Mouse (Mus musculus) heart, postnatal 0 days (tissue): ENCODE results near the gene Ctf2. TPM values are rescaled to one million over a fixed set of nuclear protein-coding genes. Genes with fewer than 3 reads are reported as not detected.
"Not testable (repeated sequence)": the region's sequence is repeated elsewhere in the genome, so short reads cannot be mapped to it uniquely, and the experiment has no call there.

ENCODE experiments used
- ATAC-seq: fragments of 200-750 bp; cut with Nextera tagmentation; 2 replicates; pipeline ENCODE4 v1.8.0; 2017; ENCODE audit warnings: low read depth, moderate number of reproducible peaks, moderate library complexity; ENCODE audit not compliant: insufficient read depth
- DNase-seq: peaks from one replicate; pipeline ENCODE4 v3.0.0-alpha.2; 2016; ENCODE audit warnings: low spot score
- H3K27ac ChIP-seq: fragments of 300-500 bp; sonication (generic); 2 replicates; pipeline ENCODE4 v1.5.1; 2014; ENCODE audit warnings: low read depth, mild to moderate bottlenecking
- H3K27me3 ChIP-seq: fragments of 300-500 bp; sonication (generic); 2 replicates; pipeline ENCODE4 v1.6.1; 2014; ENCODE audit warnings: low read length, mixed read lengths; ENCODE audit not compliant: control insufficient read depth, insufficient read depth
- H3K36me3 ChIP-seq: fragments of 300-500 bp; sonication (generic); replicated peaks from 2 replicates; pipeline ENCODE4 v1.6.1; 2014; ENCODE audit warnings: low read length, mixed read lengths; ENCODE audit not compliant: control insufficient read depth, insufficient read depth
- H3K4me1 ChIP-seq: fragments of 300-500 bp; sonication (generic); 2 replicates; pipeline ENCODE4 v1.6.1; 2014; ENCODE audit warnings: antibody characterized with exemption; ENCODE audit not compliant: control insufficient read depth, insufficient read depth
- H3K4me2 ChIP-seq: fragments of 300-500 bp; sonication (generic); 2 replicates; pipeline ENCODE4 v1.6.1; 2014; ENCODE audit warnings: low read depth, mild to moderate bottlenecking, low read length, moderate library complexity
- H3K4me3 ChIP-seq: fragments of 300-500 bp; sonication (generic); 2 replicates; pipeline ENCODE4 v1.5.1; 2014; ENCODE audit warnings: low read depth, low read length
- H3K9ac ChIP-seq: fragments of 300-500 bp; sonication (generic); replicated peaks from 2 replicates; pipeline ENCODE4 v1.6.1; 2014; ENCODE audit warnings: low read depth, low read length, mixed read lengths
- H3K9me3 ChIP-seq: fragments of 300-500 bp; sonication (generic); replicated peaks from 2 replicates; pipeline ENCODE4 v1.6.1; 2016; ENCODE audit warnings: low read length; ENCODE audit not compliant: control insufficient read depth
- CTCF ChIP-seq: IDR thresholded peaks from 2 replicates; pipeline ENCODE4 v1.5.1; 2016; ENCODE audit warnings: antibody characterized with exemption, control low read depth, low read depth
- EP300 ChIP-seq: IDR thresholded peaks from 2 replicates; pipeline ENCODE4 v1.6.1; 2016; ENCODE audit warnings: antibody characterized with exemption, low read depth
- WGBS: fragments of 180-500 bp; shearing (Covaris S2); extraction: QIAGEN DNeasy Blood & Tissue Kit; methylation state at CpG from one replicate; pipeline ENCODE4 v1.1.7; 2014; 5-methylcytosine and 5-hydroxymethylcytosine counted together
- polyA plus RNA-seq: library from polyadenylated mRNA; unstranded; fragments of >200 nt; fragmentation: Nextera tagmentation; extraction: Ambion mirVana; gene quantifications from 2 replicates; pipeline ENCODE4 v1.2.1, GENCODE M21; 2015
- total RNA-seq: library from RNA; depleted of rRNA; stranded (reverse); fragments of >200 nt; gene quantifications from 2 replicates; pipeline ENCODE4 v1.2.3, GENCODE M21; 2014; ENCODE audit warnings: low replicate concordance

Ctf2 gene
- total and polyA plus RNA-seq, 2 experiments from 2014 or later: not detected

GRCm38 (mm10) chr7:127705706-127706105 is 26.3 kb downstream of the Ctf2 start:
- Histone ChIP-seq H3K9me3 (no peaks in the 10 kb centered on the region), H3K4me1 (peaks cover 14% of the 10 kb centered on the region), H3K27me3 (no peaks in the 10 kb centered on the region), H3K4me3 (no peak overlapping the region), H3K27ac (no peak overlapping the region), H3K9ac (no peak overlapping the region), H3K4me2 (no peak overlapping the region), H3K36me3 (peaks cover 25% of the 10 kb centered on the region)
- TF ChIP-seq CTCF (no peak), EP300 (no peak)
- no peak for ATAC-seq
- no peak for DNase-seq
- WGBS: 76% methylated on average over 4 of the region's 4 CpGs

- no peak for ATAC-seq
These were observed 27.4 kb downstream of the Ctf2 start for GRCm38 (mm10) chr7:127704598-127704997.

GRCm38 (mm10) chr7:127703561-127704178 is 28.3 kb downstream of the Ctf2 start:
- ATAC-seq (no peak), DNase-seq (no peak)
- WGBS: 93% methylated on average over 8 of the region's 8 CpGs
- no peak overlapping the region for H3K4me2 ChIP-seq
- no peak overlapping the region for H3K9ac ChIP-seq
- no peaks in the 10 kb centered on the region for H3K27me3 ChIP-seq
- TF ChIP-seq CTCF (no peak), EP300 (no peak)
- H3K4me1 ChIP-seq: peaks cover 10% of the 10 kb centered on the region
- H3K4me3 ChIP-seq: no peak overlapping the region
- no peaks in the 10 kb centered on the region for H3K9me3 ChIP-seq
- H3K36me3 ChIP-seq: peaks cover 25% of the 10 kb centered on the region
- H3K27ac ChIP-seq: no peak overlapping the region

More at GRCm38 (mm10) chr7:127704598-127704997, 27.4 kb downstream of the Ctf2 start:
- Histone ChIP-seq H3K36me3 (peaks cover 25% of the 10 kb centered on the region), H3K4me1 (peaks cover 14% of the 10 kb centered on the region), H3K9me3 (no peaks in the 10 kb centered on the region), H3K9ac (no peak overlapping the region), H3K4me2 (no peak overlapping the region), H3K27me3 (no peaks in the 10 kb centered on the region), H3K27ac (no peak overlapping the region), H3K4me3 (no peak overlapping the region)
- 79% methylated on average over 6 of the region's 6 CpGs for WGBS
- no peak for TF ChIP-seq EP300
- TF ChIP-seq CTCF: no peak
- no peak for DNase-seq

GRCm38 (mm10) chr7:127700712-127701331 is 31.1 kb downstream of the Ctf2 start:
- no peaks in the 10 kb centered on the region for H3K4me1 ChIP-seq
- TF ChIP-seq CTCF (no peak), EP300 (no peak)
- no peak overlapping the region for H3K27ac ChIP-seq
- no peaks in the 10 kb centered on the region for H3K27me3 ChIP-seq
- no peak overlapping the region for H3K4me2 ChIP-seq
- DNase-seq: no peak
- H3K9ac ChIP-seq: no peak overlapping the region
- H3K4me3 ChIP-seq: no peak overlapping the region
- peaks cover 17% of the 10 kb centered on the region for H3K36me3 ChIP-seq
- 53% methylated on average over 3 of the region's 3 CpGs for WGBS
- ATAC-seq: no peak
- no peaks in the 10 kb centered on the region for H3K9me3 ChIP-seq

GRCm38 (mm10) chr7:127698986-127699385 is 33.0 kb downstream of the Ctf2 start:
- no peak overlapping the region for H3K4me3 ChIP-seq

GRCm38 (mm10) chr7:127693730-127694129 is 38.2 kb downstream of the Ctf2 start:
- H3K9me3 ChIP-seq, H3K4me1 ChIP-seq, ATAC-seq, H3K4me2 ChIP-seq, H3K27me3 ChIP-seq, H3K27ac ChIP-seq, DNase-seq, H3K9ac ChIP-seq, H3K36me3 ChIP-seq, H3K4me3 ChIP-seq: not testable (repeated sequence)
- WGBS: 84% methylated on average over 7 of the region's 7 CpGs

More at GRCm38 (mm10) chr7:127698986-127699385, 33.0 kb downstream of the Ctf2 start:
- Histone ChIP-seq H3K4me2 (no peak overlapping the region), H3K9me3 (no peaks in the 10 kb centered on the region), H3K27me3 (no peaks in the 10 kb centered on the region), H3K4me1 (no peaks in the 10 kb centered on the region), H3K36me3 (peaks cover 13% of the 10 kb centered on the region), H3K9ac (no peak overlapping the region), H3K27ac (no peak overlapping the region)
- DNase-seq (no peak), ATAC-seq (no peak)
- no peak for TF ChIP-seq EP300
- TF ChIP-seq CTCF: no peak
- 56% methylated on average over 6 of the region's 6 CpGs for WGBS
